Mouse (Mus musculus): ENCODE results near the gene Lrrfip2.

Lrrfip2 gene

GRCm38 (mm10) chr9:111161213-111161612 lies 43.8 kb downstream of the Lrrfip2 start:
- DNase-seq (ENCODE audit: low spot score): no peak

GRCm38 (mm10) chr9:111166612-111167011 lies 49.2 kb downstream of the Lrrfip2 start:
- no peak for DNase-seq (ENCODE audit: low spot score)

- DNase-seq (ENCODE audit: low spot score): no peak
Observed at GRCm38 (mm10) chr9:111170430-111170829, 53.0 kb downstream of the Lrrfip2 start.

GRCm38 (mm10) chr9:111174071-111174470 lies 56.7 kb downstream of the Lrrfip2 start:
- DNase-seq (ENCODE audit: low spot score): no peak

GRCm38 (mm10) chr9:111178971-111179370 lies 61.6 kb downstream of the Lrrfip2 start:
- no peak for DNase-seq (ENCODE audit: low spot score)

GRCm38 (mm10) chr9:111182176-111182575 lies 64.8 kb downstream of the Lrrfip2 start:
- peak; percentile 23 for DNase-seq (ENCODE audit: low spot score)

GRCm38 (mm10) chr9:111184929-111185328 lies 67.5 kb downstream of the Lrrfip2 start:
- DNase-seq (ENCODE audit: low spot score): no peak

- DNase-seq (ENCODE audit: low spot score): no peak
Observed at GRCm38 (mm10) chr9:111186861-111187260, 69.5 kb downstream of the Lrrfip2 start.

GRCm38 (mm10) chr9:111188731-111189130 lies 71.3 kb downstream of the Lrrfip2 start:
- DNase-seq (ENCODE audit: low spot score): no peak

- no peak for DNase-seq (ENCODE audit: low spot score)
Observed at GRCm38 (mm10) chr9:111193211-111193610, 75.8 kb downstream of the Lrrfip2 start.

GRCm38 (mm10) chr9:111197116-111197515 lies 79.7 kb downstream of the Lrrfip2 start:
- DNase-seq (ENCODE audit: low spot score): no peak

GRCm38 (mm10) chr9:111197712-111198111 lies 80.3 kb downstream of the Lrrfip2 start:
- no peak for DNase-seq (ENCODE audit: low spot score)

- DNase-seq (ENCODE audit: low spot score): no peak
Observed at GRCm38 (mm10) chr9:111198332-111198731, 80.9 kb downstream of the Lrrfip2 start.

- no peak for DNase-seq (ENCODE audit: low spot score)
Observed at GRCm38 (mm10) chr9:111200208-111200607, 82.8 kb downstream of the Lrrfip2 start.

- DNase-seq (ENCODE audit: low spot score): no peak
Observed at GRCm38 (mm10) chr9:111204601-111205375, 87.4 kb downstream of the Lrrfip2 start.

GRCm38 (mm10) chr9:111207683-111208082 lies 90.3 kb downstream of the Lrrfip2 start:
- no peak for DNase-seq (ENCODE audit: low spot score)

- DNase-seq (ENCODE audit: low spot score): no peak
Observed at GRCm38 (mm10) chr9:111208185-111208584, 90.8 kb downstream of the Lrrfip2 start.

GRCm38 (mm10) chr9:111209158-111209699 lies 91.8 kb downstream of the Lrrfip2 start:
- DNase-seq (ENCODE audit: low spot score): peak; percentile 15

- DNase-seq (ENCODE audit: low spot score): no peak
Observed at GRCm38 (mm10) chr9:111210412-111210811, 93.0 kb downstream of the Lrrfip2 start.

GRCm38 (mm10) chr9:111211122-111212041 lies 94.0 kb downstream of the Lrrfip2 start:
- no peak for DNase-seq (ENCODE audit: low spot score)

- no peak for DNase-seq (ENCODE audit: low spot score)
Observed at GRCm38 (mm10) chr9:111213501-111213900, 96.1 kb downstream of the Lrrfip2 start.

GRCm38 (mm10) chr9:111216424-111216823 lies 99.0 kb downstream of the Lrrfip2 start:
- no peak for DNase-seq (ENCODE audit: low spot score)
